Mouse (Mus musculus) cortical plate, adult 2 months (tissue): Measurements from ENCODE around the gene Soga1. TPM values are rescaled to one million over a fixed set of nuclear protein-coding genes. Genes with fewer than 3 reads are reported as not detected.

Experiments used
- H3K27ac ChIP-seq: fragments of 200-500 bp; 2 replicates; pipeline ENCODE4 v1.5.1; 2012; ENCODE audit warnings: low read length, control low read depth, inconsistent platforms; ENCODE audit not compliant: insufficient read depth
- H3K4me1 ChIP-seq: fragments of 200-500 bp; 2 replicates; pipeline ENCODE4 v1.6.1; 2011; ENCODE audit warnings: low read length; ENCODE audit not compliant: control insufficient read depth, insufficient read depth
- H3K4me3 ChIP-seq: fragments of 200-500 bp; 2 replicates; pipeline ENCODE4 v1.5.1; 2011; ENCODE audit warnings: mild to moderate bottlenecking, low read length, control low read depth; ENCODE audit not compliant: insufficient read depth
- CTCF ChIP-seq: fragments of 200-500 bp; IDR thresholded peaks from 2 replicates; pipeline ENCODE4 v1.5.1; 2011; ENCODE audit warnings: mild to moderate bottlenecking, control low read depth, low read length; ENCODE audit not compliant: insufficient read depth; ENCODE audit errors: extremely low read depth
- POLR2A ChIP-seq: fragments of 200-500 bp; IDR thresholded peaks from 2 replicates; pipeline ENCODE4 v1.6.1; 2011; ENCODE audit warnings: mild to moderate bottlenecking, low read length, control low read depth; ENCODE audit not compliant: insufficient read depth; ENCODE audit errors: extremely low read depth
- polyA plus RNA-seq: library from polyadenylated mRNA; depleted of rRNA; stranded (reverse); fragments of >200 nt; gene quantifications from 2 replicates; pipeline ENCODE4 v1.2.3, GENCODE M21; 2012

Soga1 gene
- polyA plus RNA-seq, 1 experiment = 6.8 TPM

- Histone ChIP-seq H3K4me1 (peaks cover 12% of the 10 kb centered on the region), H3K27ac (no peak overlapping the region), H3K4me3 (no peak overlapping the region)
- TF ChIP-seq CTCF = no peak
Observed at GRCm38 (mm10) chr2:157045932-157046331, 33.1 kb downstream of the Soga1 start.

GRCm38 (mm10) chr2:157043987-157044386, 35.1 kb downstream of the Soga1 start:
- H3K4me3 ChIP-seq = no peak overlapping the region
- peaks cover 5% of the 10 kb centered on the region for H3K4me1 ChIP-seq
- TF ChIP-seq POLR2A (no peak), CTCF (no peak)
- no peak overlapping the region for H3K27ac ChIP-seq

GRCm38 (mm10) chr2:157043556-157043955, 35.5 kb downstream of the Soga1 start:
- no peak overlapping the region for H3K27ac ChIP-seq
- H3K4me3 ChIP-seq = no peak overlapping the region
- peaks cover 2% of the 10 kb centered on the region for H3K4me1 ChIP-seq
- no peak for TF ChIP-seq POLR2A
- no peak for TF ChIP-seq CTCF

GRCm38 (mm10) chr2:157041421-157041820, 37.6 kb downstream of the Soga1 start:
- Histone ChIP-seq H3K4me1 (no peaks in the 10 kb centered on the region), H3K4me3 (no peak overlapping the region), H3K27ac (no peak overlapping the region)
- TF ChIP-seq POLR2A (no peak), CTCF (no peak)

GRCm38 (mm10) chr2:157040649-157041046, 38.4 kb downstream of the Soga1 start:
- Histone ChIP-seq H3K27ac (peak overlapping the region; percentile 18; the same call in 1 of the 2 replicates), H3K4me3 (no peak overlapping the region), H3K4me1 (no peaks in the 10 kb centered on the region)
- TF ChIP-seq POLR2A (no peak), CTCF (no peak)

GRCm38 (mm10) chr2:157039900-157040648, 39.0 kb downstream of the Soga1 start:
- Histone ChIP-seq H3K27ac (no peak overlapping the region; the same call in 1 of the 2 replicates), H3K4me3 (no peak overlapping the region), H3K4me1 (no peaks in the 10 kb centered on the region)
- TF ChIP-seq CTCF (0 out of 2 replicates have a peak, but pooled peaks have one; percentile 11), POLR2A (no peak)

GRCm38 (mm10) chr2:157037303-157037702, 41.8 kb downstream of the Soga1 start:
- no peak overlapping the region for H3K4me3 ChIP-seq
- no peak overlapping the region for H3K27ac ChIP-seq
- H3K4me1 ChIP-seq = no peaks in the 10 kb centered on the region
- TF ChIP-seq CTCF (no peak), POLR2A (no peak)

- no peaks in the 10 kb centered on the region for H3K4me1 ChIP-seq
- H3K4me3 ChIP-seq = no peak overlapping the region
- no peak for TF ChIP-seq POLR2A
- H3K27ac ChIP-seq = no peak overlapping the region
Observed at GRCm38 (mm10) chr2:157036400-157036799, 42.7 kb downstream of the Soga1 start.

GRCm38 (mm10) chr2:157035371-157035770, 43.7 kb downstream of the Soga1 start:
- no peak for TF ChIP-seq POLR2A
- TF ChIP-seq CTCF = no peak

GRCm38 (mm10) chr2:157030804-157031203, 48.2 kb downstream of the Soga1 start:
- no peak for TF ChIP-seq POLR2A
- TF ChIP-seq CTCF = peak; percentile 87
- H3K27ac ChIP-seq = no peak overlapping the region
- no peaks in the 10 kb centered on the region for H3K4me1 ChIP-seq
- no peak overlapping the region for H3K4me3 ChIP-seq

More at GRCm38 (mm10) chr2:157035371-157035770, 43.7 kb downstream of the Soga1 start:
- H3K27ac ChIP-seq = no peak overlapping the region
- no peaks in the 10 kb centered on the region for H3K4me1 ChIP-seq
- no peak overlapping the region for H3K4me3 ChIP-seq
